Mouse (Mus musculus): ENCODE results near the gene Tmc3.

DNA sequence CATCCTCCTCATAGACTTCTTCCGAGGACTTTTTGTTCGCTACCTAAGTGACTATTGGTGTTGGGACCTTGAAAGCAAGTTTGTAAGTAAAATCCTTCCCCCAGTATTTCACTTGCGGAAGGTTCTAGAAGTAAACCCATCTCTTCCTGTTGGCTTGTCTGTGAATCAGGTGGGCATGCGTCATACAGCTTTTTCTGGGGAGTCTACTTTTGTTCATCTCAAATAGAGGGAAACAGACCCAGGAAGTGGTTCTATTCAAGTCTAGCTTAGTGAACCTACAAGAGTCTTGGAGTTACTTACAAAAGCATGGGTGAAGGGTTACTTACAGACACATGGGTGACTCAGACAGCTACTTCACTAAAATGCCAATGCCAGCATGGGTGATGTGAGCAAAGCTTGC lies 25.2 kb downstream of the Tmc3 start:
- no peak for TF ChIP-seq POLR2A (IDR thresholded peaks at IDR 0.05; ENCODE audit: low read depth, low read length)
- TF ChIP-seq CTCF (conservative IDR thresholded peaks at IDR 0.05; ENCODE audit: insufficient read depth, insufficient read length, low read depth, low read length) = no peak

All from kidney, adult 2 months (tissue).